Mouse (Mus musculus): Measurements from ENCODE around the gene Nosip.

Gene Nosip

DNA sequence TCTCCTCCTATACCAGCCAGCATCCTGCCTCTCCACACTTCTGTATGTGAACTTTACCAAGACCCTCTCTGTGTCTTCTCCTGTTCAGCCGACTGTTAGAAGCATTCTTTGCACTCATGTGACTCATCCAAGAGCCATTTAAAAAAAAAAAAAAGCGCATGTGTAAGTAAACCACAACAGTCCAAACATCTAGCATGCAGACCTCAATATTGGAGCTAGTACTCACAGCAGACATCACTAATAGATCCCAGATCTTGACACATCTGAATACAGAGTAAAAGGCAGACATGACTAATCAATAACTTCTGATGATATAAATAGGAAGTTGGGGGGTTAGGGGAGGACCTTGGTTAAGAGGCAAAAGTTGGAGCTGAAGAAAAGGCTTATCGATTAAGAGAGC lies 26.6 kb upstream of the Nosip start:
- no peak for ATAC-seq (ENCODE audit: low TSS enrichment)

GRCm38 (mm10) chr7:45036702-45037101 lies 25.5 kb upstream of the Nosip start:
- no peak for ATAC-seq (ENCODE audit: low TSS enrichment)

- no peak for ATAC-seq (ENCODE audit: low TSS enrichment)
Measured at GRCm38 (mm10) chr7:45037720-45038361, 24.4 kb upstream of the Nosip start.

DNA sequence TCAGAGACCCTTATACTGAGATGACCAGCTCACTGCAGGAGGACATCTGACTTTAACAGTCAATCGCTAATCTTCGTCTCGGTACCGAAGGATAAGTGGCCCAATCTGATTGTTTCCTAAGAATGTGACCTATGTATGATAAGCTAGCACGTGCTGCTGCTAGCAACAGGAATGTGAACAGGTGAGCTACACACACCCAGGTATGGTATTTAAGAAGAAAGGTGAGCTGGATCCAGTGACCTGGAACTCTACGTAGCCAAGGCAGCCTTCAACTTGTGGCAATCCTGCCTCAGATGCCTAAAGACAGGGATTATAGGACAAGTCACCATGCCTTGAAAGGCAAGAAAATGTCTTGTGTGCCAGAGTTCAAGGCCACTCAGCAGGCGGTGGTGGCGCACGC lies 23.8 kb upstream of the Nosip start:
- no peak for ATAC-seq (ENCODE audit: low TSS enrichment)

DNA sequence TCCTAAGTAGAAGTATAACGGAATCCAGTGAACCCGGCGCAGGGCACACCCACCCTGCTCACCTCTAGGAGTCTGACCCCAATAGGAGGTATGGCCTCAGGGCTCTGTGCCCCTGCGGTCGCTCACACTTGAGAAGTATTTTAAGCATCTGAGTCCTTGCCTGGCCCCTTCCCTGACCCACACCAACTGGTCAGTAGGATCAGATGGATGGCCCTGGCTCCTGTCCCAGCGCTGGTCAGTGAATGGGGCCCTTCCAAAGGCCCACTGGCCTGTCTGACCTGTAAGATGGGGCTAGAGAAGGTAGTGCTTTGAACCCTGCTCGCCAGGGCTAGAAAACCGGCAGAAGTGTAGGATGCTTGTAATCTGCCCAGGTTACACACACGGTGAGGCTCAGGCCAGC lies 21.4 kb upstream of the Nosip start:
- ATAC-seq (ENCODE audit: low TSS enrichment): no peak

DNA sequence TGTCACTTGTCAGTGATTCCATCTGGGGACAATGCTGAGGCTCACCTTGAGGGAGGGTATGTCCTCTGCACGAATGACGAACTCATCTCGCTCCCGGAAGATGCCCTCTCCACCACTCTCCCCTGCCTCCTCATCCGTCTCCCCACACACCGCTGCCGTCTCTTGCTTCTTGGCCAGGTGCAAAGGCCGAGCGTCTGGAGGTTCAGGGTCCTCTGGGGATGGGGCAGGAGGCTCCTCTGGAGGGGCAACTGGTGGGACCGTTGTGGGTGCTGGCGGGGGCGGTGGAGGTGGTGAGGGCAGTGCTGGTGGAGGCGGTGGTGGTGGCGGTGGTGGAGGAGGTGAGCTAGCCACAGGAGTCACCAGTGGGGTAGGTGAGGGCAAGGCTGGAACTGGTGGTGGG lies 18.9 kb upstream of the Nosip start:
- no peak for ATAC-seq (ENCODE audit: low TSS enrichment)

GRCm38 (mm10) chr7:45045741-45046140 lies 16.5 kb upstream of the Nosip start:
- no peak for ATAC-seq (ENCODE audit: low TSS enrichment)

GRCm38 (mm10) chr7:45046853-45047350 lies 15.3 kb upstream of the Nosip start:
- ATAC-seq (ENCODE audit: low TSS enrichment): no peak

GRCm38 (mm10) chr7:45047491-45047890 lies 14.7 kb upstream of the Nosip start:
- ATAC-seq (ENCODE audit: low TSS enrichment): no peak

GRCm38 (mm10) chr7:45048001-45048890 lies 14.0 kb upstream of the Nosip start:
- ATAC-seq (ENCODE audit: low TSS enrichment): no peak

- ATAC-seq (ENCODE audit: low TSS enrichment): no peak
Measured at GRCm38 (mm10) chr7:45048923-45049657, 13.1 kb upstream of the Nosip start.

GRCm38 (mm10) chr7:45050945-45051600 lies 11.2 kb upstream of the Nosip start:
- ATAC-seq (ENCODE audit: low TSS enrichment): peak; percentile 42

DNA sequence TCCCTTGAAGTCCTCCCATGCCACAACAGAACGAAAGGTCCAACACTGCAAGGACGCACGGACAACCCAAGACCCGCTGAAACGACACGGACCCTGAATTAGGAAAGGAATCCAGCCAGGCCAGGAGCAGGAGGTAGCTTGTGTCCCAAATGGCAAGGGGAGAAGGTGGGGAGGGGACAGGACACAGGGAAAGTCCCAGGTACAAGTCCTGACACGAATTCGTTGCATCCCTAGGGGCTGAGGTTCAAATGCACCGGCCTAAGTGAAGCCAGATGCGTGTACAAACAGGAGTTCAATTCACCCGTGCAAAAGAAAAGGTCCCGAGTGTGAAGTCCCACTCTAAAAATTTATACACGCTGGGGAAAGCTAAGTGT lies 10.6 kb upstream of the Nosip start:
- no peak for ATAC-seq (ENCODE audit: low TSS enrichment)

- ATAC-seq (ENCODE audit: low TSS enrichment): no peak
Measured at GRCm38 (mm10) chr7:45052181-45052861, 9.9 kb upstream of the Nosip start.

GRCm38 (mm10) chr7:45052862-45053116 lies 9.4 kb upstream of the Nosip start, which contains the start of gene Prr12:
Gene Prr12, minus strand, starts transcription at chr7:45052881.
- ATAC-seq (ENCODE audit: low TSS enrichment): no peak

DNA sequence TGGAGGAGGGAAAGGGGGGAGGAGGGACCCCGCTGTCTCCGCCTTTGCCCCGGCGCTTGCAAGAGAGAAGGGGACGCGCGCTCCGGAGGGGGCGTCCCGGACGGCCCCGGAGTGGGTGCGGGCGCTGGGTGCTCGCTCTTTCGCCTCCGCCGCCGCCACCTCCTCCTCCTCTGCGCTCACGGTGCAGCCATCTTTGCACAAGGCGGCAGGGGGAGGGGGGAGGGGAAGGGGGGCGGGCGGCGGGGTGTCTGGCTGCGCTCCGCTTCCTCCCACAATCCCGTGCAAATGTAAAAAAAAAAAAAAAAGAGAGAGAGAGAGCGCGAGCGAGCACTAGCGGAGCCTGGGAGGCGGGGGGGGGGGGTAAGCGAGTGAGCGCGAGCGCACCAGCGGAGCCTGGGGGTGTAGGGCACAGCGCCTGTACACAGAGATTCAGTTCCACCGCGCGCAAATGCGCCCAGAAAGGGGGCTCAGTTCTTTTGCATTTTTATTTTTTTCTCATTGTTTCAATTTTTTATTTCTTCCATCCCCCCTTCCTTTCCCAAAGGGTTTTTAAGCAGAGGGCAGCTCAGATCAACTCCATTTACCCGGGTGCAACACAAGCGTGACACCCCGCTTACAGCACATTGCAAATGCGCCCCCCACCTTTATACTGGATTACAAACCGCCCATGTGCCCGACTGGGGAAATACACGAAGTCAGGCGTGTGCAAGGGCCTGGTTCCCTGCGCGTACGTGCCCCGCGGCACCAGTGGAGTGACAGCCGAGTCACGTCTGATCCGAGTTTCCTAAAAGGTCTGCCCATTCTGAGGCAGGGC lies 8.9 kb upstream of the Nosip start:
- peak; percentile 50 for ATAC-seq (ENCODE audit: low TSS enrichment)

- ATAC-seq (ENCODE audit: low TSS enrichment): peak; percentile 87
Measured at GRCm38 (mm10) chr7:45053931-45054510, 8.2 kb upstream of the Nosip start.

DNA sequence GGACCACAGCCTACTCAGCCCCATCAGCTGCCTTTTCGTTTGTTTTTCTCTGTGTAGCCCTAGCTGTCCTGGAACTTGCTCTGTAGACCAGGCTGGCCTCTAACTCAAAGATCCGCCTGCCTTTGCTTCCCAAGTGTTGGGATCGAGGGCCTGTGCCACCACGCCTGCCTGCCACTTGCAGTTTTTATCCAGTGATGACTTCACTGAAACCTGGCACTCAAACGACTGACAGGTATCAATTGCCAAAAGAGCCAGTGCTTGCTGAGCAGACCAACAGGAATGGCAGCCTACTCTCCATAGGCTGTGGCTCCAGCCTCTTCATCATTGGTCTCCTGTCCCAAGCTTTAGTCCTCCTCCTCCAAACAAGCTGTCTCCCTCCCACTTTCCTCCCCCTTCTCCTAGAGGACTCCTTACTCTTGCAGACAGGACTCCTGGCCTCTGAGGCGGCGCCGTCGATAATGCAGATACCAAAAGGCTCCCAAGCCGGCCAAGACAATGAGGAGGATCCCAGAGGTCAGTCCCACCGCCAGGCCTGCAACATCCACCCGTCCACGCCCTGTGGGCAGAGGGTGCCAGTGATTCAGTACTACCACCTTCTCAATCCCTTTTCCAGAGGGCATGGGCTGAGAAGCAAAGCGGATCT lies 5.8 kb upstream of the Nosip start:
- ATAC-seq (ENCODE audit: low TSS enrichment): no peak

DNA sequence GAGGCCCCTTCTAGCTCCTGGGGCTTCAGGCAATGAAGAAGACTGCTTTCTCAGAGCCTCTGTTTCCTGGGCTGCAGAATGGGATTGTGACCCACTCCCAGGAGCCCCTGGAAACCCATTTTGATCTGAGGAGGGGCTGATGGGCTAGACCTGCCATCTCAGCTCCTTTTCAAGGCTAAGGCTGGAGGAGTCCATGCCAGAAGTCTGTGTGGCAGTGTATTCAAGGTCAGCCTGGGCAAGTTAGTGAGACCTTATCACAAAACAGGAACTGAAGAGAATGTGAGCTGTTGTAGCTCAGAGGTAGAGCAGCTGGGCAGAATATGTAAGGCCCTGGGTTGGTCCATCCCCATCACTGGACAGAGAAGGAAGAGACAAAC lies 5.3 kb upstream of the Nosip start:
- no peak for ATAC-seq (ENCODE audit: low TSS enrichment)
